Mouse (Mus musculus): Measurements from ENCODE around the gene Tspo. TPM values are rescaled to one million over a fixed set of nuclear protein-coding genes. Genes with fewer than 3 reads are reported as not detected.

Gene Tspo
- total and polyA plus RNA-seq, 2 experiments from 2014 or later: 9.6 to 17.3 TPM

DNA sequence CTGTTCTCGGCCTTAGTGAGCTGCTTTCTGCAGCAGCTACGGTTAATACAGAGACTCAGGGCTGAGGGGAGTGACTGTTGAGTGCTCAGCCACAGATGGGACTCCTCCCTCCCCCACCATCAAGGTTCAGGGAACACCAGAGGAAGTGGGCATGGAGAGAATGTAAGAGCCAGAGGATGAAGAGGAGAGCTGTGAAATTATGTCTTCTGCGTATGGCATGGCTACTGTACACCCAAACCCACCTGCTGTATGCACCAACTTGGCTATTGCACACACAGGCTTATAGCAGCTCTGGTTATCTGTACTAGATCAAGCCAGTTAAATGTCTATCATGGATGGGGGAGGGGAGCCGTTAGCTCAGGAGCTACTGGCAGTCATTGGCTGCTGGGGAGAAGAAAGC, 37.8 kb downstream of the Tspo start:
- DNase-seq (ENCODE audit: low spot score) (no peak), ATAC-seq (no peak)
- H3K27ac ChIP-seq: no peak overlapping the region
- H3K4me1 ChIP-seq (ENCODE audit: insufficient read depth, low read length): no peaks in the 10 kb centered on the region
- TF ChIP-seq CTCF (IDR thresholded peaks at IDR 0.05; ENCODE audit: low read depth): no peak
- 81% methylated on average over 4 of the region's 4 CpGs for WGBS
- no peak overlapping the region for H3K4me2 ChIP-seq (ENCODE audit: low read depth, low read length)
- H3K27me3 ChIP-seq (ENCODE audit: insufficient read depth, low read length): no peaks in the 10 kb centered on the region
- no peaks in the 10 kb centered on the region for H3K36me3 ChIP-seq (ENCODE audit: insufficient read depth, low read length)
- H3K4me3 ChIP-seq (ENCODE audit: low read length): no peak overlapping the region
- no peak overlapping the region for H3K9ac ChIP-seq (replicated peaks; ENCODE audit: low read length)
- no peaks in the 10 kb centered on the region for H3K9me3 ChIP-seq (ENCODE audit: low read length)

GRCm38 (mm10) chr15:83602372-83603045, 39.1 kb downstream of the Tspo start:
- Histone ChIP-seq H3K27me3 (ENCODE audit: insufficient read depth, low read length) (no peaks in the 10 kb centered on the region), H3K4me2 (ENCODE audit: low read depth, low read length) (no peak overlapping the region), H3K9ac (replicated peaks; ENCODE audit: low read length) (no peak overlapping the region), H3K36me3 (ENCODE audit: insufficient read depth, low read length) (no peaks in the 10 kb centered on the region), H3K27ac (no peak overlapping the region), H3K9me3 (ENCODE audit: low read length) (no peaks in the 10 kb centered on the region), H3K4me1 (ENCODE audit: insufficient read depth, low read length) (no peaks in the 10 kb centered on the region), H3K4me3 (ENCODE audit: low read length) (no peak overlapping the region)
- no peak for TF ChIP-seq CTCF (IDR thresholded peaks at IDR 0.05; ENCODE audit: low read depth)
- peak; percentile 19 for DNase-seq (ENCODE audit: low spot score)
- ATAC-seq: no peak
- 82% methylated on average over 13 of the region's 13 CpGs for WGBS

DNA sequence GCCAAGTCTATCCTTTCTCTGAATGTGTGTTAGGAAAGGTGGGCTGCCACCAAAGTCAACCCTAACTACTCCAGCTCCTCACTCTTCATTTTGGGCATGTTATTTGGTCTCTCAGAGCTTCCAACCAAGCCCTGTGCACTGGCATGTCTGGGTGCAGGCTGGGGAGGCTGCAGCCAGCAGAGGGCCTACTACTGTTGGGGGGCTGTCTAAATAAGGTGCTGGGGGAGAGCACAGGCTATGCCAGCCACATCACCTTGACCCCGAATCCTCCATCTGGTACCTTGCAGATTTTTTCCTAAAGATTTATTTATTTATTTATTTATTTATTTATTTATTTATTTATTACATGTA, 39.6 kb downstream of the Tspo start:
- H3K36me3 ChIP-seq (ENCODE audit: insufficient read depth, low read length): no peaks in the 10 kb centered on the region
- ATAC-seq (no peak), DNase-seq (ENCODE audit: low spot score) (no peak)
- TF ChIP-seq CTCF (IDR thresholded peaks at IDR 0.05; ENCODE audit: low read depth): peak; percentile 16; the same call in 1 of the 2 replicates
- H3K27ac ChIP-seq: no peak overlapping the region
- no peak overlapping the region for H3K4me3 ChIP-seq (ENCODE audit: low read length)
- no peaks in the 10 kb centered on the region for H3K9me3 ChIP-seq (ENCODE audit: low read length)
- H3K4me1 ChIP-seq (ENCODE audit: insufficient read depth, low read length): no peaks in the 10 kb centered on the region
- 88% methylated on average over 1 of the region's 1 CpGs for WGBS
- H3K9ac ChIP-seq (replicated peaks; ENCODE audit: low read length): no peak overlapping the region
- no peaks in the 10 kb centered on the region for H3K27me3 ChIP-seq (ENCODE audit: insufficient read depth, low read length)
- no peak overlapping the region for H3K4me2 ChIP-seq (ENCODE audit: low read depth, low read length)

DNA sequence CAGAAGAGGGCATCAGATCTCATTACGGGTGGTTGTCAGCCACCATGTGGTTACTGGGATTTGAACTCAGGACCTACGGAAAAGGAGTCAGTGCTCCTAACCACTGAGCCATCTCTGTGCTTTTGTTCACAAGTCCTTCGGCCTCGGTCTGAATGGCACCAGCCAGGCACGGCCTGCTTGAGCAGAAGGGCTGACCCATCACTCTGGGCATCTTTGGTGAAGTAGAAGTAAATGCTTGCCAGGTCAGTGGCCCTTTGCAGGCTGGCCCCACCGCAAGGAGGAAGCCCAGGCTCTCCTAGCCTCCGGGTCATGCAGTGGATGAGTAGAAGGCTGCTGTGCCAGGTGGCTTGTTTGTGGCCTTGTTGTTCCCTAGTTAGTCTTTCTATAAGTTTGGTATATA, 40.0 kb downstream of the Tspo start:
- Histone ChIP-seq H3K9me3 (ENCODE audit: low read length) (no peaks in the 10 kb centered on the region), H3K27ac (no peak overlapping the region), H3K4me1 (ENCODE audit: insufficient read depth, low read length) (no peaks in the 10 kb centered on the region), H3K27me3 (ENCODE audit: insufficient read depth, low read length) (no peaks in the 10 kb centered on the region), H3K4me2 (ENCODE audit: low read depth, low read length) (no peak overlapping the region), H3K36me3 (ENCODE audit: insufficient read depth, low read length) (no peaks in the 10 kb centered on the region), H3K4me3 (ENCODE audit: low read length) (no peak overlapping the region), H3K9ac (replicated peaks; ENCODE audit: low read length) (no peak overlapping the region)
- TF ChIP-seq CTCF (IDR thresholded peaks at IDR 0.05; ENCODE audit: low read depth): no peak
- no peak for ATAC-seq
- no peak for DNase-seq (ENCODE audit: low spot score)
- WGBS: 94% methylated on average over 7 of the region's 7 CpGs

- H3K36me3 ChIP-seq (ENCODE audit: insufficient read depth, low read length): no peaks in the 10 kb centered on the region
- no peak overlapping the region for H3K9ac ChIP-seq (replicated peaks; ENCODE audit: low read length)
- TF ChIP-seq CTCF (IDR thresholded peaks at IDR 0.05; ENCODE audit: low read depth): no peak
- 91% methylated on average over 11 of the region's 11 CpGs for WGBS
- no peaks in the 10 kb centered on the region for H3K27me3 ChIP-seq (ENCODE audit: insufficient read depth, low read length)
- no peak overlapping the region for H3K4me3 ChIP-seq (ENCODE audit: low read length)
- DNase-seq (ENCODE audit: low spot score) (no peak), ATAC-seq (no peak)
- no peaks in the 10 kb centered on the region for H3K9me3 ChIP-seq (ENCODE audit: low read length)
- H3K27ac ChIP-seq: no peak overlapping the region
- no peaks in the 10 kb centered on the region for H3K4me1 ChIP-seq (ENCODE audit: insufficient read depth, low read length)
- H3K4me2 ChIP-seq (ENCODE audit: low read depth, low read length): no peak overlapping the region
Observed at GRCm38 (mm10) chr15:83606216-83606615, 42.8 kb downstream of the Tspo start.

GRCm38 (mm10) chr15:83606700-83607099, 43.3 kb downstream of the Tspo start:
- 88% methylated on average over 8 of the region's 8 CpGs for WGBS

GRCm38 (mm10) chr15:83607115-83607802, 43.9 kb downstream of the Tspo start:
- Histone ChIP-seq H3K4me3 (ENCODE audit: low read length) (no peak overlapping the region), H3K36me3 (ENCODE audit: insufficient read depth, low read length) (no peaks in the 10 kb centered on the region), H3K9ac (replicated peaks; ENCODE audit: low read length) (no peak overlapping the region), H3K4me2 (ENCODE audit: low read depth, low read length) (no peak overlapping the region), H3K27me3 (ENCODE audit: insufficient read depth, low read length) (no peaks in the 10 kb centered on the region), H3K4me1 (ENCODE audit: insufficient read depth, low read length) (no peaks in the 10 kb centered on the region), H3K9me3 (ENCODE audit: low read length) (no peaks in the 10 kb centered on the region), H3K27ac (no peak overlapping the region)
- peak; percentile 70; the same call in 1 of the 2 replicates for ATAC-seq
- 44% methylated on average over 15 of the region's 15 CpGs for WGBS
- peak; percentile 81 for DNase-seq (ENCODE audit: low spot score)
- peak; percentile 89 for TF ChIP-seq CTCF (IDR thresholded peaks at IDR 0.05; ENCODE audit: low read depth)

More at GRCm38 (mm10) chr15:83606700-83607099, 43.3 kb downstream of the Tspo start:
- Histone ChIP-seq H3K27me3 (ENCODE audit: insufficient read depth, low read length) (no peaks in the 10 kb centered on the region), H3K27ac (no peak overlapping the region), H3K36me3 (ENCODE audit: insufficient read depth, low read length) (no peaks in the 10 kb centered on the region), H3K9ac (replicated peaks; ENCODE audit: low read length) (no peak overlapping the region), H3K4me3 (ENCODE audit: low read length) (no peak overlapping the region), H3K4me1 (ENCODE audit: insufficient read depth, low read length) (no peaks in the 10 kb centered on the region), H3K4me2 (ENCODE audit: low read depth, low read length) (no peak overlapping the region), H3K9me3 (ENCODE audit: low read length) (no peaks in the 10 kb centered on the region)
- no peak for DNase-seq (ENCODE audit: low spot score)
- no peak for ATAC-seq
- no peak for TF ChIP-seq CTCF (IDR thresholded peaks at IDR 0.05; ENCODE audit: low read depth)
